Mouse (Mus musculus): Measurements from ENCODE around the gene Trhde. TPM values are rescaled to one million over a fixed set of nuclear protein-coding genes. Genes with fewer than 3 reads are reported as not detected.

The Trhde gene
- polyA plus RNA-seq, 1 experiment from 2014 or later: 1.8 TPM

DNA sequence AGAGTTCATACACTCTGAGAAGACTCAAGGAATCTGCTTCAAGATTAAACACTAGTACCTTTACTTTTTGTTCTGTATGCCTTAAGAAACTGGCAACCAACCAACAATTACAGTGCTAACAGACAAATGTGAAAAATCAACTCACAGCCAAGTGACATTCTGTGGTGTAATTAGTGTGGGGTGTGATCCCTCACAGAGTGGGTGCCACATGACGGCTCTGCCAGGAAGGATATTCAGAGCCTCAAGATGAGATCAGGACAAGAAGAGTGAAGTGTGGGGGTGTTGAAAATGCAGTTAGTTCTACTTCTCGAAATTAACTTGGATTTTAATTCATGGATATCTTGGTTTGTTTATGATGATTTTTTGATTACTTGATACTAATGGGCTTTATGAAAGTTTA is 398.3 kb downstream of the Trhde start:
- no peak overlapping the region for H3K9ac ChIP-seq (replicated peaks)
- H3K4me3 ChIP-seq: no peak overlapping the region
- no peak overlapping the region for H3K27ac ChIP-seq (replicated peaks)
- no peak for ATAC-seq (ENCODE audit: low FRiP score, low read depth)
- no peaks in the 10 kb centered on the region for H3K27me3 ChIP-seq
- H3K4me2 ChIP-seq (replicated peaks): no peak overlapping the region
- H3K9me3 ChIP-seq: no peaks in the 10 kb centered on the region
- H3K36me3 ChIP-seq: no peaks in the 10 kb centered on the region
- peaks cover 3% of the 10 kb centered on the region; the same call in 1 of the 2 replicates for H3K4me1 ChIP-seq
- 91% methylated on average over 2 of the region's 2 CpGs for WGBS

DNA sequence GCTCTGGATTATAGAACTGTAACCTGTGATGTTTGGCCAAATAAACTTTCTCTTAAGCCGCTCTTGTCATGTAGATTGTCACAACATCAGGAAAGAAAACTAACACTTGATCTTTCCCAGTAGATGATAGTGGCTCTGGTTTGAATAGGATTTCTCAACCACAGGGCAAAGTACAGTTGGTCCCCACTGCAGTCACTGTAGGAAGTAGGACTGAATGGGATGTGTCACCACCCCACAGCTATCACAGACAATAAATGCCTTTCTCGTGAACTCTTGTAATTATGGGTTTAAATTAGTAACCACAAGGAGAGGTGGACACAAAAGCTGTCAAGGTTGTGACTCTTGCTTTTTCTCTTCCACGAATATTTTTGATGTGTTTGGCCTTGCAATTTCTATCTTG is 431.3 kb downstream of the Trhde start:
- H3K4me3 ChIP-seq: no peak overlapping the region
- no peaks in the 10 kb centered on the region for H3K27me3 ChIP-seq
- no peaks in the 10 kb centered on the region for H3K36me3 ChIP-seq
- no peaks in the 10 kb centered on the region for H3K4me1 ChIP-seq
- no peak overlapping the region for H3K27ac ChIP-seq (replicated peaks)
- no peaks in the 10 kb centered on the region for H3K9me3 ChIP-seq
- no peak for ATAC-seq (ENCODE audit: low FRiP score, low read depth)
- H3K9ac ChIP-seq (replicated peaks): no peak overlapping the region
- 91% methylated on average over 3 of the region's 3 CpGs for WGBS
- H3K4me2 ChIP-seq (replicated peaks): no peak overlapping the region

DNA sequence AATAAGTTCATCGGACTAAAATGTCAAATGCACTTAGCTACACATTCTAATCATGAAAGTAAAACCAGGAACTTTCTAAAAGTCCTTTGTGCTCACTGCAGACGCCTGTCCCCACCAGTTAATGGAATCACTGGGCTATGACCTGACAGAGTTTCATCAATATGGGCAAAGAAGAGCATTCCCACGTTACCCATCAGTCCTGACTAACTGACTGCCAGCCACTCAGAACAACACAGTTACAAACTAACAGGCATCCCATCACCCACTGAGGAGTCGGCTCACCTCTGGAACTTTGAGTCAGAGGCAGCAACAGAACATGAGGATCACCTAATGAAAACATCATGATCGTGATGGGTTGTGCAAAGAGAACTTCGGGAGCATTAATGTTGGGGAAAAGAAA is 438.7 kb downstream of the Trhde start:
- no peak overlapping the region for H3K9ac ChIP-seq (replicated peaks)
- no peak overlapping the region for H3K27ac ChIP-seq (replicated peaks)
- no peaks in the 10 kb centered on the region for H3K9me3 ChIP-seq
- peak; percentile 52; the same call in 1 of the 2 replicates for ATAC-seq (ENCODE audit: low FRiP score, low read depth)
- no peaks in the 10 kb centered on the region for H3K27me3 ChIP-seq
- H3K36me3 ChIP-seq: no peaks in the 10 kb centered on the region
- no peak overlapping the region for H3K4me2 ChIP-seq (replicated peaks)
- H3K4me1 ChIP-seq: no peaks in the 10 kb centered on the region
- 53% methylated on average over 6 of the region's 6 CpGs for WGBS
- H3K4me3 ChIP-seq: no peak overlapping the region

DNA sequence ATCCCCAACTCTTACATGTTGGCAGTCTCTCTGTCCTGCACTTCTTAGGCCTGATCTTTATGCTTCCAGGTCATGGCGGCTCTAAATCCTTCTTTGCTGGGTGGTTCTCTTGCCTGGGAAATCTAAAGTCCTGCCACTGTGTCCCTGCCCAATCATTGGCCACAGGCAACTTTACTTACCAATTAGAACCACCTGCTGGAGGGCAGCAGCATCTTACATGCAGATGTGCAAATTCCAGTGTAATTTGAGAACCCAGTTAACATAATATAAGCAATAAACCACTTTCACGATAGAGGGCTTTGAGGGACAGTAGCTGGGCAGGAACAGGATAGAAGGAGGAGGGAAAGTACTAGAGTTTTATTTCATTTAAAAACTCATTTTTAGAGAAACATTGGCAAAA is 439.5 kb downstream of the Trhde start:
- Histone ChIP-seq H3K27me3 (no peaks in the 10 kb centered on the region), H3K4me2 (replicated peaks) (no peak overlapping the region), H3K9me3 (no peaks in the 10 kb centered on the region), H3K9ac (replicated peaks) (no peak overlapping the region), H3K36me3 (no peaks in the 10 kb centered on the region), H3K27ac (replicated peaks) (no peak overlapping the region), H3K4me3 (no peak overlapping the region), H3K4me1 (no peaks in the 10 kb centered on the region)
- 57% methylated on average over 2 of the region's 2 CpGs for WGBS
- ATAC-seq (ENCODE audit: low FRiP score, low read depth): no peak
